Mouse (Mus musculus) urinary bladder, postnatal 14 days (tissue): ENCODE results near the gene Opalin.

Experiments used
- DNase-seq: peaks from one replicate; pipeline ENCODE4 v3.0.0; 2021; ENCODE audit warnings: low spot score

The Opalin gene

GRCm38 (mm10) chr19:41076906-41077305, at the start of gene Opalin:
Gene Opalin, minus strand, starts transcription at chr19:41077113.
- no peak for DNase-seq

DNA sequence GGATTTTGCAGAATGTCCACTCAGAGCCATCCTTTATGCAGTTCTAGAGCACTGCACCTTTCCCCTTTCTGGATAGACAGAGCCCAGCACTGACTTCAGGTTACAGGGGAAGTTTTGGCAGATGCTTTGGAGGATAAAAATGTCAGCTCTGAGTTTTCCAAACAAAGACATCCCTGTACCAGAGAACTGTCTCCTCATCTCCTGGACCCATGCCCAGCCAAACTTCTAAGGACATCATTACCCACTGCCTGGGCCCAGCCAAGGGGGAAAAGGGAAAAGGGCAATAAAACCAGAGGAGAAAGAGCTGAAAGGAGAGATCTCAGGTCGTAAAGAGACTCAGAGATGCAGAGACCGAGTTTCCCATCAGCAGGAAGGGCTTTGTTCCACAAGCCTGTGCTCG, 46.1 kb upstream of the Opalin start:
- DNase-seq = peak; percentile 18

GRCm38 (mm10) chr19:41119924-41120323, 43.0 kb upstream of the Opalin start:
- no peak for DNase-seq

- no peak for DNase-seq
These were observed 41.4 kb upstream of the Opalin start for GRCm38 (mm10) chr19:41118346-41118745.

- no peak for DNase-seq
These were observed 40.4 kb upstream of the Opalin start for GRCm38 (mm10) chr19:41117334-41117733.

DNA sequence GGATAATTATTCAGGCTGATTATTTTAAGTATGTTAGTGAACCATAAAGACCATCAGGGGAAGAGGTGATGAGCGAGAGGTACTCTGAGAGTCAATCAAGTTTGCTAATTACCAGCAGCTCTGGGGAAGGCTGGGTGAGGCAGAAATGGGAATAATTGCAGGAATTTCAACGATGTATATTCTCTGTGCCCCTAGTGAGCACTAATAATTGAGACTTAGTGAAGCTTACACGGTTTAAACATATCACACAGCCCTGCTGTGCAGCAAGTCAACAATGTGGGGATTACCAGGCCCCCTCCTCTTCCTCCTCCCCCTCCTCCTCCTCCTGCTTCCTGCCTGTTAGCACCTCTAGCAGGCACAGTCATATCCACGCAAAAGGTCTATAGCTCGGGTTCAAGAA, 37.7 kb upstream of the Opalin start:
- DNase-seq = no peak

DNA sequence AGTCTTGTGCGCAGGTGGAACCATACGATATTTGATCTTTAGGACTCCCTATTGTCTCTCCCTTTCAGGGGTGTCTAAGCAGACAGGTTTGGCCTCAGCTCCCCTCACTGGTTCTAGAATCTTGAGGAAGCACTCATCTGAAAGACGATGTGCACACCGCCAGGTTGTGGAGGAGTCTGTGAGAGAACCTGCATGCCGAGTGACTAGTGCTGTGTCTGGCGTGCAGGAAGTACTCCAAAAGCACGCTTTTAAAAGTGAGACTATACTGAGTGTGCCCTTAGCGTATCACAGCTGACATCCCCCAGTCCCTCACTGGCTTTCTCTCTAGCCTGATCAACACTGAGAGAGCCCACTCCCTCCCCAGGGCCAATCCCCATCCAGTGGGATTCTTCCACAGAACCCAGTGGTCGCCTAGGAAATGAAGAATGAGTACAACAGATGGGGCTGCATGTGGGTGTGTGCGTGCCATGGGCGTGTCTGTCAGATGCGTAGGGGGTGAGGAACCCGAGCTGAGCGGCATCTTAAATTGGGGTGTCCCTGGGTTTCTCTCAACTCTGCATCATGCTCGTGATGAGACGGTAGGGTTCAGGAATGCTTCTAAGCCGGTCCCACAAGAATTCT, 37.1 kb upstream of the Opalin start:
- DNase-seq = no peak

DNA sequence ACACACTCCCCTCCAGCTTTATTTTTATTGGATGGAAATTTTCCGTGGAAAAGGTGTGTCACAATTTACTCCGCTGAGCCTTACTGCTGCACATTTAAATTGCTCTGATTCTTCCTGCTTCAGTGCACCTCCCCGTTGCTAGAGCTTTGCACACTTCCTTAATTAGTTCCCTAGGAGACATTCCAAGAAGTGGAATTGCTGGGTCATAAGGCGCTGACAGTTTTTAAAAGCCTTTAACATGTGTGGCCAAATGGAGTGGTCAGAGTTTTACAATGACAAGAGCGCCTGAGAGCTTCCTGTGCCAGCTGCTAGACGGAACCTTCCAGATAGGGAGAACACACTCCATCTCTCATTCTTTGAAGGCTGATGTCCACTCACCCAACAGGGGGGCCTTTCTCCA, 35.7 kb upstream of the Opalin start:
- no peak for DNase-seq

DNA sequence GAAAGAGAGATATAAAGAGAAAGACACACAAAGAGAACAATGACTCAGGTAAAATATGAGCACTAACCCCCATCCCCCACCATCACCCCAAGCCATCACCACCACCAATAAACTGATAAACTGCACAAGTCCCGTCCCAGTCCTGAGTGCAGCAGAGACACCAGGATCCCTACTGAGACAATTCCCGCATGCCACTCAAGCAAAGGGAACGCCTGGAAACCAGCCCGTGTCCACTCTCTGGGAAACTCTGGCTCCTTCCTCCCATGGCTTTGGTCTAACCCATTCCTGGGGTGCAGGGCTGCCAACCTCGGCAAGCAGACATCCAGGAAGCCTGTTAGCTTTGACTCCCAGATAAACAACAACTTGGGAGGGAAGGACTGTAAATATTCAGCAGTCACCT, 33.1 kb upstream of the Opalin start:
- no peak for DNase-seq

DNA sequence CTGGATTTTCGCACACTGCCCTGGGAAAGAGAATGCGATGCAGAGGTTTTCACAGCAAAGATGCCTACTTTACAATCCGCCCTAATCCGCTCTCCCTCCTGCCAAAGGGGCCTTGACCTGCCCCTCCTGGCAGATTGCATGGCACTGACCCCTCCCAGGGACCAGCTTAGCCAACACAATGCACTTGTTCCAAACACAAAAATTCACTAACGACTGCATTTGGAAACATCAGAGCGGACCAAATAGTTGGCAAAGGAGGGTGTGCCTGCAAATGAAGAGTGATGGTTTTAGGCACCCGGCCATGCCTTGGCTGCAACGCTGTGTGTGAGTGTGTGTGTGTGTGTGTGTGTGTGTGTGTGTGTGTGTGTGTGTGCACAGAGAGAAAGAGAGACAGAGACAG, 32.6 kb upstream of the Opalin start:
- peak; percentile 14 for DNase-seq

DNA sequence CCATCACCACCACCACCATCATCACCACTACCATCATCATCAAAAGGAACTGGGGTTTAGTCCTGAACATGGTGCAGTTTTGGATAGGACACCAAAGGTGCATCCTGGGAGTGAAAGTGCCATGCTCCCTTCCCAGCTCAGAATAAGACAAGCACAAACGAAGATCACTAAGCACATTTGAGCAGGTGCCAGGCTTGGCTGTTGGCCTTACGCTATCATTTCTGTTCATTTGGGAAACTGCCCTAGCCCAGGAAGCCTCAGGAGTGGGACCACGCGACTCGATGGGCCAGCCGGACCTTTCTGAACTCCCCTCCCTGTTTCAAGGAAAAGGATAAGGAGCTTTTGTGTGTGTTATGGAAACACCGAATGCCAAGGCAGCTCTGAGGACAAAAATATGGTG, 31.8 kb upstream of the Opalin start:
- DNase-seq = no peak

DNA sequence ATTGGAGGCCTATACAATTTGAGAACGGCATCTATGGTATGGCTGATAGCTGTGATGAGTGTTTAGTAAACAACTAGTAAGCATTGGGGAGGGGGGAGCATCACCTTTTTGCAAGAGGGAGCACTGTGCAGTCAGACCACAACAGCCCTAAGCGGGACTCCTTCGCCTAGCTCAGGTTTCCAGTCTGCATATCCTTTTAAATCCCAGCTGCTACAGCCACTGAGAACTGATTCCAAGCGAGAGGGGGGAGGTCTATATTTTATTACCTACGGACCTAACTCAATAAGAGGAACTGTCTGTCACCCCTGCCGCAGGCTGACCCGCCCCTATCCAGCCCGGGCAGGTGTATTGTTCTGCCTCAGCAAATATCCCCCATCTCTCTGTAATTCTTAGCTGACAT, 30.6 kb upstream of the Opalin start:
- DNase-seq = no peak

- DNase-seq = no peak
These were observed 28.0 kb upstream of the Opalin start for GRCm38 (mm10) chr19:41104922-41105321.

DNA sequence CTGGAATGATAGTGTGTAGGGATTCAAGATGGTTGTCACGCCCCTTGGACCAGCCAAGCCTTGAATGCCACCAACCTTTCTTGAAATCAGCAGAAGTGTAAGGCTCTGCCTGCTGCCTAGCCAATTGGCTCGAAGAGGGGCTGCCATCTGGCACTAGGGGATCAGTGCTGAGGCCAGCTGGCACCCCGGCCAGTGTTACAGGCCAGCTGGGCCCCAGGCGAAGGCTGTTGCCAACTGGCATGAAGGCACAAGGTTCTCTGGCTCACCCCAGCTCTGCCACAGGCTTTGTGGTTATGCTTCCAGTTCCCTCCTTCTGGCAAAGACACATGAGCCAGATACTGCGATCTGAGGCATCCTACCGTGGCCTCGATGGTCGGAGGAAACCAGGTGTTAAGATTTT, 24.5 kb upstream of the Opalin start:
- no peak for DNase-seq

GRCm38 (mm10) chr19:41100863-41101262, 23.9 kb upstream of the Opalin start:
- no peak for DNase-seq

GRCm38 (mm10) chr19:41097038-41097437, 20.1 kb upstream of the Opalin start:
- no peak for DNase-seq

GRCm38 (mm10) chr19:41091901-41092300, 15.0 kb upstream of the Opalin start:
- DNase-seq = no peak

DNA sequence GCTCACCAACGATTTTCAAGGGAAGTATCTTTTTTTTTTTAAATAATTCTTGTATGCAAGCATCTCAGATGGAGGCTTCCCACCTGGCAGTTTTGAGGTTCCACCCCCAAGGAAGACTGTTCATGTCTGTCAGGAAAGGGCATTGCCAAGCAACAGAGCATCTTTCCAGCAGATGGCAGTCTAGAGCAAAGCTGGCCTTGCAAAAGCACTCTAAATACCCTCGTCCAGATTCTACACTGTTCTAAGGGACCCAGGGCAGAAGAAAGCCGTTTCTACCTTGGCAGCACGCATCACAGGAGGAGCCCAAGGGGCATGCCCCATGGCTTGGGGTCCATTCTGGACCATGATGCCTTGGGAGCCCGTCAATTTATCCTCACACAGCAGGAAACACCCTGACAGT, 12.9 kb upstream of the Opalin start:
- DNase-seq = peak; percentile 56

GRCm38 (mm10) chr19:41088491-41088890, 11.6 kb upstream of the Opalin start:
- DNase-seq = no peak

GRCm38 (mm10) chr19:41087901-41088300, 11.0 kb upstream of the Opalin start:
- DNase-seq = no peak

DNA sequence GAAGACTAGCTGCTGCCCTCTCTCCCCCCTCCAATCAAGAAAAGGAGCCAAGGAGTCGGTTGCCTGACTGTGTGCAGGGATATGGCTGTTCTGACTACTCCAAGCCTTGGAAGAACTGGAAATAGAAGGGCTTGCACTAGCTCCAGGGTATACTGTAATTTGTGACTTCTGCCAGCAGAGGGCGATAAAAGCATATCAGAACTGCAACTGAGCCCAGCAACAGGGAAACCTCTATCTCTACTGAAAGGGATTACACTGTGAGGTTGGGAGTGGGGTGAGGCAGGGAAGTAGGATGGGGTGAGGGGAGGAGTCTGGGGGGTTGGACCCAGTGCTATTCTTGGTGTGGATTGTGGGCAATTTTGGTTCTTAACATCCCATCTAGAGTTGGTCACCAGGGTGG, 9.8 kb upstream of the Opalin start:
- DNase-seq = peak; percentile 70

DNA sequence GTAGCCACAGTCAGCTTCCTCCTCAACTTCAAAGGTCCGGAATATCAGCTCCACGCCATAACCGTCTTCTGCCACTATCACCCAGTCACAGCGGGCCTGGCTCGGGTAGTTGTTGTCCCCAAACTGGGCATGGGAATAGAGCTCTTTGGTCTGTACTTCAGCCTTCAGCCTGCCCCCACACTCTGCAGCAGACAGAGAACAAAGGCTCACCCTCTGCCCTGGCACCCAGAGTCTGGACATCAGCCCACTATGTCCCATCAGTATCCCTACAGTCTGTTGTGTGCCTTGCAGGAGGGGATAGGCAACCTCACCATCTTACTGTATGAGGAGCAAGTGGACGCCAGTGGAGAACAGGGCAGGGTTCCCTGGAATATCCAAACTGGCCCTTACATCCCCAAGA, 9.4 kb upstream of the Opalin start:
- no peak for DNase-seq

- no peak for DNase-seq
These were observed 6.7 kb upstream of the Opalin start for GRCm38 (mm10) chr19:41083646-41084045.

DNA sequence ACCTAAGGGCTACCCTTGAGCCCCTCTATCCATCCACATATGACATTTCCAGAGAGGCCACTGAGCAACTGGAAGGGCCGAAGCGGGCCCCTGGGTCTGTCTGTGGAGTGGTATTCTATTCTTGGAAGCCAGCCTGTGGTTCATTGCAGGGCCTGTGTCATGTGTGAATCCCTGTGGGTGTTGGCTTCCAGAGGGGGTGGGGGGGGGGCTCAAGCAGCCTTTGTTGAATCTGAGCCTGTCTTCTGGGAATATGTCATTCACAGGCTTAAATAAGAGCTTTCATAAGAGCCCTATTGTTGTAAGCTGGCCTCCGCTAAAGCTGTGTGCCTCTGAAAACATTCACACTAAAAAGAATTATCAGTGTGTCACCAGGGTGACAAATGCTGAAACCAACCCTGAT, 4.7 kb upstream of the Opalin start:
- DNase-seq = no peak
